Mouse (Mus musculus) hindbrain, embryonic 14.5 days (tissue): ENCODE data around the gene Hdac10. TPM values are rescaled to one million over a fixed set of nuclear protein-coding genes. Genes with fewer than 3 reads are reported as not detected.

Experiments used
- ATAC-seq: fragments of 200-750 bp; cut with Nextera tagmentation; 2 replicates; pipeline ENCODE4 v1.8.0; 2017; ENCODE audit warnings: moderate number of reproducible peaks, mild to moderate bottlenecking, moderate TSS enrichment, moderate library complexity; ENCODE audit not compliant: low FRiP score
- DNase-seq: peaks from one replicate; pipeline ENCODE4 v3.0.0-alpha.2; 2015; ENCODE audit warnings: low spot score
- H3K27ac ChIP-seq: fragments of 300-500 bp; sonication (generic); 2 replicates; pipeline ENCODE4 v1.5.1; 2014; ENCODE audit warnings: mild to moderate bottlenecking, moderate library complexity
- H3K27me3 ChIP-seq: fragments of 300-500 bp; sonication (generic); 2 replicates; pipeline ENCODE4 v1.6.1; 2014; ENCODE audit warnings: mild to moderate bottlenecking, low read length, mixed read lengths; ENCODE audit not compliant: control insufficient read depth, insufficient read depth
- H3K36me3 ChIP-seq: fragments of 300-500 bp; sonication (generic); replicated peaks from 2 replicates; pipeline ENCODE4 v1.6.1; 2014; ENCODE audit not compliant: control insufficient read depth, insufficient read depth
- H3K4me1 ChIP-seq: fragments of 300-500 bp; sonication (generic); replicated peaks from 2 replicates; pipeline ENCODE4 v1.6.1; 2014; ENCODE audit warnings: antibody characterized with exemption, low read length, mixed read lengths; ENCODE audit not compliant: control insufficient read depth, insufficient read depth
- H3K4me2 ChIP-seq: fragments of 300-500 bp; sonication (generic); replicated peaks from 2 replicates; pipeline ENCODE4 v1.6.1; 2014; ENCODE audit warnings: mild to moderate bottlenecking, moderate library complexity
- H3K4me3 ChIP-seq: fragments of 300-500 bp; sonication (generic); replicated peaks from 2 replicates; pipeline ENCODE4 v1.5.1; 2014; ENCODE audit warnings: mild to moderate bottlenecking, low read length
- H3K9ac ChIP-seq: fragments of 300-500 bp; sonication (generic); 2 replicates; pipeline ENCODE4 v1.6.1; 2014
- H3K9me3 ChIP-seq: fragments of 300-500 bp; sonication (generic); 2 replicates; pipeline ENCODE4 v1.6.1; 2016; ENCODE audit warnings: low read length; ENCODE audit not compliant: control insufficient read depth
- WGBS: fragments of 180-500 bp; shearing (Covaris S2); extraction: QIAGEN DNeasy Blood & Tissue Kit; methylation state at CpG from one replicate; pipeline ENCODE4 v1.1.7; 2014; 5-methylcytosine and 5-hydroxymethylcytosine counted together
- microRNA-seq: library from miRNA; unstranded; fragments of <30 nt; microRNA quantifications from one replicate; pipeline ENCODE4, GENCODE M21; 2016
- polyA plus RNA-seq: library from polyadenylated mRNA; unstranded; fragments of >200 nt; fragmentation: Nextera tagmentation; extraction: Ambion mirVana; gene quantifications from 2 replicates; pipeline ENCODE4 v1.2.1, GENCODE M21; 2014

Gene Hdac10
- polyA plus RNA-seq, 1 experiment from 2014 or later = 19.1 TPM

DNA sequence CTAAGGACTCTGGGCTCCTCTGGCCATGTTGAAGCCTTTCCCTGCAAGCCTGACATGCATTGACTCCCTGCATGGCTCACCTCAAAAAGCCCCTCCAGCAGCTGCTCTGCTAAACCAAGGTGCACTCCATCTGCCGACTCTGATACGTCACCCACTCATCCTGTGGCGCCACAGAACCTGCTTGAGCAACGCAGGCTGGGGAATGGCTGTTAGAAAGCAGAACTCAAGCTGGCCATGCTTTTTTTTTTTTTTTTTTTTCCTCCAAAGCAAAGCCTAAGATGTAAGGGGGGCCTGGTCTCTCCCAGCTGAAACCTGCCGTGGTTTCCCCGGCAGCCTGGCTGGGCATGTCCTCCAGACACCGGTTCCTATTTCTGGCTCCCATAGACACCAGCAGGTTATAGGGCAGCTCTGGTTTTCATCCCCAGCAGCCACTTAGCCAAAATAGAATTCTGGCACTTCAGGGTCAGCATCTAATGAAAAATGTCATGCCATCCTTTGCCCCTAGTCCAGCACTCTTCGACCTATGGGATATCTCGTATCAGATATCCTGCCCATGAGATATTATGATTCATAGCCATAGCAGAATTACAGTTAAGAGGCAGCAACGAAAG, 54.4 kb downstream of the Hdac10 start:
- DNase-seq = no peak
- Histone ChIP-seq H3K4me3 (no peak overlapping the region), H3K27ac (no peak overlapping the region), H3K4me1 (peaks cover 35% of the 10 kb centered on the region), H3K9me3 (no peaks in the 10 kb centered on the region), H3K4me2 (peak overlapping the region; percentile 92; the same call in 1 of the 2 replicates), H3K9ac (no peak overlapping the region; the same call in 1 of the 2 replicates), H3K36me3 (peaks cover 10% of the 10 kb centered on the region), H3K27me3 (no peaks in the 10 kb centered on the region)
- no peak for ATAC-seq
- 85% methylated on average over 10 of the region's 10 CpGs for WGBS

Small RNA genes within 50 kb of the gene (microRNA-seq; reads per million reads assigned to microRNA genes)
- gene Mir7118 = not detected

Other genes with a start within 250 kb of the Hdac10 start
- 0.13 TPM in 1 of 2 replicates, not detected in the other for gene Ttll8, start 174.3 kb downstream of the Hdac10 start, polyA plus RNA-seq
- 17.7 and 20.5 TPM in 2 replicates for gene Mlc1, start 149.7 kb downstream of the Hdac10 start, polyA plus RNA-seq
- gene Mov10l1, start 145.8 kb downstream of the Hdac10 start, polyA plus RNA-seq = not detected in 2 replicates
- 8.4 and 8.5 TPM in 2 replicates for gene Panx2, start 69.0 kb downstream of the Hdac10 start, polyA plus RNA-seq
- gene Trabd, start 53.6 kb downstream of the Hdac10 start, polyA plus RNA-seq = 34.2 and 41.0 TPM in 2 replicates
- 22.2 and 23.0 TPM in 2 replicates for gene Selenoo, start 39.6 kb downstream of the Hdac10 start, polyA plus RNA-seq
- 17.2 and 19.1 TPM in 2 replicates for gene Tubgcp6, start 5.6 kb downstream of the Hdac10 start, polyA plus RNA-seq
- gene Mapk12, start 12.0 kb upstream of the Hdac10 start, polyA plus RNA-seq = 3.3 and 4.0 TPM in 2 replicates
- 20.4 and 22.4 TPM in 2 replicates for gene Mapk11, start 20.9 kb upstream of the Hdac10 start, polyA plus RNA-seq
- 99.2 and 101 TPM in 2 replicates for gene Plxnb2, start 52.1 kb upstream of the Hdac10 start, polyA plus RNA-seq
- 71.4 and 71.6 TPM in 2 replicates for gene Dennd6b, start 67.8 kb upstream of the Hdac10 start, polyA plus RNA-seq
- gene Ppp6r2, start 82.9 kb upstream of the Hdac10 start, polyA plus RNA-seq = 78.2 and 84.0 TPM in 2 replicates
- 99.8 and 105 TPM in 2 replicates for gene Sbf1, start 186.6 kb upstream of the Hdac10 start, polyA plus RNA-seq
- gene Adm2, start 194.0 kb upstream of the Hdac10 start, polyA plus RNA-seq = not detected in 2 replicates
- not detected in 2 replicates for gene Miox, start 205.7 kb upstream of the Hdac10 start, polyA plus RNA-seq
- 24.2 and 24.6 TPM in 2 replicates for gene Lmf2, start 227.0 kb upstream of the Hdac10 start, polyA plus RNA-seq
- 94.7 and 112 TPM in 2 replicates for gene Ncaph2, start 227.0 kb upstream of the Hdac10 start, polyA plus RNA-seq
- gene Sco2, start 245.1 kb upstream of the Hdac10 start, polyA plus RNA-seq = 19.5 and 20.5 TPM in 2 replicates
- 2.2 and 3.0 TPM in 2 replicates for gene Tymp, start 248.3 kb upstream of the Hdac10 start, polyA plus RNA-seq